Mouse (Mus musculus) CD4-positive, CD25-positive, alpha-beta regulatory T cell, adult 2 months (primary cell): Measurements from ENCODE around the gene Dcn.

Experiments used
- DNase-seq: peaks from one replicate; pipeline ENCODE4 v3.0.0-alpha.2; 2012; ENCODE audit warnings: low read depth, low spot score

Gene Dcn

GRCm38 (mm10) chr10:97547740-97548139, 68.3 kb downstream of the Dcn start:
- no peak for DNase-seq

- DNase-seq: no peak
These were observed 85.8 kb downstream of the Dcn start, which contains the start of gene Lum for GRCm38 (mm10) chr10:97564957-97565856. TSS of gene Lum (plus strand) at chr10:97565128.

GRCm38 (mm10) chr10:97567489-97568135, 88.2 kb downstream of the Dcn start:
- peak; percentile 14 for DNase-seq
